Mouse (Mus musculus) megakaryocyte, embryonic 14.5 days (primary cell): ENCODE results near the gene Cisd3.

ENCODE experiments used
- FLI1 ChIP-seq: IDR thresholded peaks from 2 replicates; pipeline ENCODE4 v1.6.1; 2012; ENCODE audit warnings: low read length, inconsistent platforms, mixed read lengths
- GATA1 ChIP-seq: IDR thresholded peaks from 3 replicates; pipeline ENCODE4 v1.6.1; 2012; ENCODE audit warnings: mixed read lengths, low read length, inconsistent platforms, borderline replicate concordance

DNA sequence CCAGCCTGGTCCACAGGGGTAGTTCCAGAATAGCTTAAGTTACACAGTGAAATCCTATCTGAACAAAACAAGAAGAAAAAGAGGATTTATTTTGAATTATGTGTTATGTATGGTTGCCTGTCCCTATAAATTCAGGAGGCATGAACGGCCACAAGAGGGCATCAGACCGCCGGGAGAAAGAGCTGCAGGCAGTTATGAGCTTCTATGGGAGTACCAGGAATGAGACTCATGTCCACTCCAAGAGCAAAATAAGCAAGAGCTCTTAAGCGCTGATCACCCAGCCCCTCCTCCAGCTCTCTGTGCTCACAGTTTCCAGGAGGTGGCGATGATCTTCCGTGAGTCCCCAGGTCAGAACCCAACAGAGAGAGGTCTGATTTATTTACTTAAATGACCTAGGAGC is 40.8 kb upstream of the Cisd3 start:
- TF ChIP-seq GATA1 (no peak), FLI1 (no peak)
